Mouse (Mus musculus) liver, embryonic 14.5 days (tissue): Measurements from ENCODE around the gene Nr2c2ap. TPM values are rescaled to one million over a fixed set of nuclear protein-coding genes. Genes with fewer than 3 reads are reported as not detected.

Experiments
- ATAC-seq: fragments of 200-750 bp; cut with Nextera tagmentation; 2 replicates; pipeline ENCODE4 v1.8.0; 2017; ENCODE audit warnings: moderate number of reproducible peaks, mild to moderate bottlenecking, moderate library complexity; ENCODE audit not compliant: insufficient read depth
- DNase-seq, 3 experiments: peaks; one replicate each; pipeline ENCODE4 v3.0.0-alpha.2; 2012 to 2013; ENCODE audit warnings: low read depth in 3 of 3, low spot score in 3 of 3
- H3K27ac ChIP-seq: fragments of 300-500 bp; sonication (generic); 2 replicates; pipeline ENCODE4 v1.5.1; 2014; ENCODE audit warnings: moderate library complexity, mild to moderate bottlenecking, control low read depth, inconsistent platforms
- H3K27me3 ChIP-seq: fragments of 300-500 bp; sonication (generic); 2 replicates; pipeline ENCODE4 v1.6.1; 2014; ENCODE audit warnings: mild to moderate bottlenecking, low read length, moderate library complexity; ENCODE audit not compliant: control insufficient read depth, insufficient read depth
- H3K36me3 ChIP-seq: fragments of 300-500 bp; sonication (generic); replicated peaks from 2 replicates; pipeline ENCODE4 v1.6.1; 2014; ENCODE audit warnings: low read depth; ENCODE audit not compliant: control insufficient read depth, insufficient read depth
- H3K4me1 ChIP-seq, 2 experiments: fragments of 200-500 bp in 1 of 2; fragments of 300-500 bp in 1 of 2; sonication (generic) in 1 of 2; replicated peaks; 2 replicates each; pipeline ENCODE4 v1.6.1; 2012 to 2014; ENCODE audit warnings: antibody characterized with exemption in 1 of 2, inconsistent platforms in 1 of 2, low read length in 1 of 2; ENCODE audit not compliant: control insufficient read depth in 2 of 2, insufficient read depth in 2 of 2
- H3K4me2 ChIP-seq: fragments of 300-500 bp; sonication (generic); 2 replicates; pipeline ENCODE4 v1.6.1; 2014; ENCODE audit warnings: low read depth, mild to moderate bottlenecking, control low read depth, moderate library complexity
- H3K4me3 ChIP-seq, 2 experiments: fragments of 200-500 bp in 1 of 2; fragments of 300-500 bp in 1 of 2; sonication (generic) in 1 of 2; 2 replicates each; pipeline ENCODE4 v1.5.1; 2012 to 2014; ENCODE audit warnings: low read depth in 2 of 2, low read length in 2 of 2, mild to moderate bottlenecking in 2 of 2, control low read depth in 1 of 2, inconsistent platforms in 1 of 2, moderate library complexity in 1 of 2; ENCODE audit not compliant: insufficient read depth in 1 of 2
- H3K9ac ChIP-seq: fragments of 300-500 bp; sonication (generic); replicated peaks from 2 replicates; pipeline ENCODE4 v1.6.1; 2014; ENCODE audit warnings: mild to moderate bottlenecking, control low read depth, moderate library complexity
- H3K9me3 ChIP-seq: fragments of 300-500 bp; sonication (generic); 2 replicates; pipeline ENCODE4 v1.6.1; 2016; ENCODE audit warnings: low read length, mixed read lengths; ENCODE audit not compliant: control insufficient read depth
- CTCF ChIP-seq: IDR thresholded peaks from 2 replicates; pipeline ENCODE4 v1.5.1; 2016; ENCODE audit warnings: antibody characterized with exemption, low read depth, control low read depth
- EP300 ChIP-seq: IDR thresholded peaks from 2 replicates; pipeline ENCODE4 v1.6.1; 2016; ENCODE audit warnings: antibody characterized with exemption, low read depth
- WGBS: fragments of 180-500 bp; shearing (Covaris S2); extraction: QIAGEN DNeasy Blood & Tissue Kit; methylation state at CpG from one replicate; pipeline ENCODE4 v1.1.7; 2014; ENCODE audit not compliant: insufficient replicate concordance; 5-methylcytosine and 5-hydroxymethylcytosine counted together
- polyA plus RNA-seq, 2 experiments: library from polyadenylated mRNA; depleted of rRNA in 1 of 2; stranded (reverse) in 1 of 2; unstranded in 1 of 2; fragments of >200 nt; fragmentation: Nextera tagmentation in 1 of 2; extraction: Ambion mirVana in 1 of 2; gene quantifications; 2 replicates each; pipeline versions ENCODE4 v1.2.1 to v1.2.3; 2012 to 2014

Gene Nr2c2ap
- polyA plus RNA-seq (2012; rRNA removed): 9.3 and 11.1 TPM in 2 replicates
- polyA plus RNA-seq (2014; fragmentation: Nextera tagmentation; extraction: Ambion mirVana): 11.8 and 12.0 TPM in 2 replicates

- ATAC-seq: peak; percentile 83
- 1% methylated on average over 37 of the region's 37 CpGs for WGBS
- peaks cover 7 to 20% of the 10 kb centered on the region in 2 experiments for H3K4me1 ChIP-seq
These were observed at the start of gene Nr2c2ap for GRCm38 (mm10) chr8:70131166-70131883. Gene Nr2c2ap, plus strand, starts transcription at chr8:70131333.

GRCm38 (mm10) chr8:70081976-70082375 lies 49.2 kb upstream of the Nr2c2ap start:
- TF ChIP-seq EP300 (no peak), CTCF (no peak)
- Histone ChIP-seq H3K27me3 (peaks cover 45% of the 10 kb centered on the region), H3K4me3 (no peak overlapping the region)

More at GRCm38 (mm10) chr8:70131166-70131883, at the start of gene Nr2c2ap:
- Histone ChIP-seq H3K27me3 (no peaks in the 10 kb centered on the region), H3K36me3 (peaks cover 10% of the 10 kb centered on the region), H3K4me3 (peak within 1 kb of the TSS; percentile 68 to 87), H3K9ac (peak within 1 kb of the TSS; percentile 78), H3K27ac (peak within 1 kb of the TSS; percentile 25), H3K4me2 (peak within 1 kb of the TSS; percentile 90), H3K9me3 (no peaks in the 10 kb centered on the region)
- DNase-seq: peak; percentile 70 to 76 (median 72)
- TF ChIP-seq CTCF (no peak), EP300 (no peak)

GRCm38 (mm10) chr8:70083285-70083684 lies 47.8 kb upstream of the Nr2c2ap start, which contains the start of gene Hapln4:
Gene Hapln4, plus strand, starts transcription at chr8:70083457.
- no peak within 1 kb of the TSS for H3K9ac ChIP-seq
- peak within 1 kb of the TSS; percentile 10 to 37; a peak in 3 of 4 replicates for H3K4me3 ChIP-seq
- 2% methylated on average over 26 of the region's 26 CpGs for WGBS
- peaks cover 58% of the 10 kb centered on the region for H3K27me3 ChIP-seq
- H3K4me2 ChIP-seq: peak within 1 kb of the TSS; percentile 47
- DNase-seq (no peak), ATAC-seq (no peak)
- no peak for TF ChIP-seq EP300
- TF ChIP-seq CTCF: no peak
- no peaks in the 10 kb centered on the region for H3K36me3 ChIP-seq
- H3K27ac ChIP-seq: no peak within 1 kb of the TSS
- H3K4me1 ChIP-seq: no peaks in the 10 kb centered on the region
- no peaks in the 10 kb centered on the region for H3K9me3 ChIP-seq

More at GRCm38 (mm10) chr8:70081976-70082375, 49.2 kb upstream of the Nr2c2ap start:
- Histone ChIP-seq H3K9me3 (no peaks in the 10 kb centered on the region), H3K4me2 (no peak overlapping the region), H3K9ac (no peak overlapping the region), H3K4me1 (no peaks in the 10 kb centered on the region), H3K27ac (no peak overlapping the region), H3K36me3 (no peaks in the 10 kb centered on the region)
- DNase-seq: no peak
- no peak for ATAC-seq
- 59% methylated on average over 2 of the region's 2 CpGs for WGBS

GRCm38 (mm10) chr8:70084191-70085065 lies 46.7 kb upstream of the Nr2c2ap start:
- 4% methylated on average over 71 of the region's 71 CpGs for WGBS
- no peak for DNase-seq
- peak overlapping the region; percentile 10 to 37; a peak in 3 of 4 replicates for H3K4me3 ChIP-seq
- TF ChIP-seq CTCF (0 out of 2 replicates have a peak, but pooled peaks have one; percentile 21), EP300 (no peak)
- peak overlapping the region; percentile 47 for H3K4me2 ChIP-seq
- H3K4me1 ChIP-seq: no peaks in the 10 kb centered on the region
- no peaks in the 10 kb centered on the region for H3K9me3 ChIP-seq
- no peaks in the 10 kb centered on the region for H3K36me3 ChIP-seq
- ATAC-seq: no peak
- H3K27me3 ChIP-seq: peaks cover 69% of the 10 kb centered on the region
- H3K27ac ChIP-seq: no peak overlapping the region
- no peak overlapping the region for H3K9ac ChIP-seq
